Mouse (Mus musculus) testis, postnatal 10 days (tissue): ENCODE data around the gene Kank4.
"Not testable (repeated sequence)": the region's sequence is repeated elsewhere in the genome, so short reads cannot be mapped to it uniquely, and the experiment has no call there.

Experiments
- DNase-seq: peaks from one replicate; pipeline ENCODE4 v3.0.0; 2021; ENCODE audit warnings: low spot score

Kank4 gene

GRCm38 (mm10) chr4:98817184-98817911 is at the start of gene Kank4:
Gene Kank4 (minus strand): TSS chr4:98817537.
- peak; percentile 63 for DNase-seq

GRCm38 (mm10) chr4:98865386-98866237 is 48.3 kb upstream of the Kank4 start:
- DNase-seq: no peak

- DNase-seq: no peak
Observed at GRCm38 (mm10) chr4:98864546-98864945, 47.2 kb upstream of the Kank4 start.

DNA sequence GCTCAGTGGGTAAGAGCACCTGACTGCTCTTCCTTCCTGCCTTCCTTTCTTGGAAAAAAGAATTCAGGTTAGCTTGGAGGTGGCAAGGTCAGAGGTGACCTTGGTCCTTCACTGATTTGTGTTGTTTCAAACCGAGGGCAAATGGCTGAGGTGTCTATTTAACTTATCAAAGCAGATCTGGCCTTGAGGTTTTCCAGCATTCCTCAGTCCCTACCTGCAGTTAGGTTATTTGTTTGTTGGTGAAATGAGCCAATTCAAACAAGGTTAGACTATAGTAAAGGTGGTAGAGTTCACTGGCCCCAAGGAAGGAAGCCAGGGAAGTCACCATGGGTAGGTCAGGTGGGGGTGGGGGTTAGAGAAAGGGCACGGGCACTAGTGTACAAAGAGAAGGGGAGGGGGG is 46.8 kb upstream of the Kank4 start:
- no peak for DNase-seq

GRCm38 (mm10) chr4:98863451-98863850 is 46.1 kb upstream of the Kank4 start:
- DNase-seq: no peak

DNA sequence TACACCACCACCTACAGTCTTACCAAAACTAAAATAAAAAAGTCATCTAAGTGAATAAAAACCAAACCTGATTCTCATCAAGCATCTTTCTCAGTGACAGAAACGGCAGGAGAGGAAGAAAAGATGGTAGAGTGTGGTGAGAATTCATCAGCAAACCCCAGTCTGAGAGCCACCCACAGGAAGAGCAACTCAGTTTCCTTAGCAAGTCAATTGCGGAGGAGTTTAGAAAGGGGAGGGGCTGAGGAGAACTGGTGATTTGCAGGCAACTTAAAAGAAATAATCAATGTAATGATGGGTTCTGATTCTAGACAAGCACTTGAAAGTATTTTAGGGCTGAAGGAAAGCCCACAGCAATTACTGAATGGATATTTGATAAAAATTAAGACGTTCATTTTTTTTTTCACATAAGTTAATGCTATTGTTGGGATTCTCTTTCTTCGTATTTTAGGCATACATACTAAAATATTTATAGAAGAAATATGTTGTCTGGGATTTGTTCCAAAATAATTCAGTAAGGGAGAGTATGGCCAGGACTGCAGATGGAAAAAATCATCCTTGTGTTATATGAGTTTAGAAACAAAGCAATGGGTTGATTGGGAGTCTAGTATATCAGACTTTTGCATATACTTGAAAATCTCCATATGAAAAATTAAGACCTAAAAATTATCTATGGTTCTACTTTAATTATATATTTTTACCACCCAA is 41.0 kb upstream of the Kank4 start:
- DNase-seq: no peak

DNA sequence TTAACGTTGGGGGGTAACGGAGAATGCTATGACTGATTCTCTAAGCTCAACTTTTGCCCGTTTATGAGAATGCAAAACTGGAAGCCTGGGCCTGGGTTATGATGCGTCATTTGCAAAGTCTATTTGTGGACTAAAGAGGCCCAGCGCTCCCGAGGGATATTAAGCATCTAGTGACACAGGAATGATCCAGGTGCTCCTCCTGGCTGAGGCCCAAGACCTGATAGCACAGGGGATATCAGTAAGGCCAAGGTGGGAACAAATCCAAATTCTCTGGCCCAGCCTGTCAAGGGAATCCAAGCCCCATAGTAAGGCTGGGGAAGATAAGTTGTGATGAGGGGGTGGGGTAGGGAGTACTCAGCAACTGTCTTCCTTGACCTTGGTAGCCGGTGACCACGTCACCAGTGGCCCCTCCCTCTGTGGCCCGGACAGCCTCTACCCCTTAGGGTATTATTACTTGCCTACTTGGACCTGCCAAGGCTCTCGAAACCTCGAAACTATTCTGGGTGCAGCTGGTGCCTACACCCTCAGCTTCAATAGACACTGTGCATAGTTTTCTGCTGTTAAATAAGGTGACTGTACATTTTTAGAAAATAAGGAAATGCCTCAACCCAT is 39.8 kb upstream of the Kank4 start:
- no peak for DNase-seq

DNA sequence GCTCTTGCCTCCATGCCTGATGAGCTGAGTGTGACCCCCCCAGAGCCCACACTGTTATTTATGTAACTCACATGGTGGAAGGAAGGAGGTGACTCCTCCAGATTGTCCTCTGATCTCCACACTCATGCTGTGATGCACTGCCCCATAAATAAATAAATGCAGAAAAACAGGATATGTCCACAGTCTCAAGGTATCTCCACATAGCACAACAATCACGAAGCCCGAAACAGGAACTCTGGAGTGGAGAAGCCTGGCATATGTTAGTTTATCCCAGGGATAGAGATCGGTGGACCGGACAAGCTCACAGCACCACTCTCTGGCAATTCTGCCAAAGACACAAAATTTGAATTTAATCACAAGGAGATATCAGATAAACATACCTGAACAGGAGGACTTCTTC is 36.6 kb upstream of the Kank4 start:
- DNase-seq: no peak

DNA sequence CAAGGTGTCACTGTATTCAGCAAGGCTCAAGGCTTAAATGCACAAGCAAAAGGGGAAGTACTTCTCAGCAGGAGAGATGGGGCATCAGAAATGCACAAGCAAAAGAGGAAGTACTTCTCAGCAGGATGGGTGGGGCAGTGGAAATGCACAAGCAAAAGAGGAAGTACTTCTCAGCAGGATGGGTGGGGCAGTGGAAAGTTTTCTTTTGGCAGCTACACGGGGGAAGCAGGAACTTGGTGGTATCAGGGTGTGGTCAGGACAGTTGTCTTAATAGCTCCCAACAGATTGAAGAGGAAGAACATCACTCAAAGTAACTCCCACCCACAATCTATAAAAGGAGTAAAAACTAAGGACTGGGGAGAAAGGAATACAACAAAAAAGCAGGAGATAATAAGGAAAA is 33.1 kb upstream of the Kank4 start:
- not testable (repeated sequence) for DNase-seq

- no peak for DNase-seq
Observed at GRCm38 (mm10) chr4:98847120-98847885, 30.0 kb upstream of the Kank4 start.

GRCm38 (mm10) chr4:98846396-98846795 is 29.1 kb upstream of the Kank4 start:
- no peak for DNase-seq

DNA sequence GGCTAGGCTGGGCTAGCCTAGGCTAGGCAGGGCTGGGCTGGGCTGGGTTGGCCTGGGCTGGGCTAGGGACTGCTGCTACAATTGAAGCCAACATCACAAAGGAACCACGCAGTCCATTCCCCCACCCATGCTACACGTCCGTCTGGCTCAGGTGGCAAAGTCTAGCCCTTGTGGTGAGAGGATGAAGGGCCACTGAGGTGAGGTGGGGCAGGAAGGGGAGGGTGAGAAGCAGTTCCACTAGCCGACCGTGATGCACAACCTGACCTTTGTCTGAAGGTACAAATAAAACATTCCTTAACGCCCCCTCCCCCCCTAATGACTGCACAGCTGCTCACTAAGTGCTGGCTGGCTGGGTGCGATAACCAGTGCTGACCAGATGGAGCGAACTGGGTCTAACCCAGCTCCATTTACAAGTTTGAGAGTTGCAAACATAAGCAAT is 28.4 kb upstream of the Kank4 start:
- DNase-seq: no peak

DNA sequence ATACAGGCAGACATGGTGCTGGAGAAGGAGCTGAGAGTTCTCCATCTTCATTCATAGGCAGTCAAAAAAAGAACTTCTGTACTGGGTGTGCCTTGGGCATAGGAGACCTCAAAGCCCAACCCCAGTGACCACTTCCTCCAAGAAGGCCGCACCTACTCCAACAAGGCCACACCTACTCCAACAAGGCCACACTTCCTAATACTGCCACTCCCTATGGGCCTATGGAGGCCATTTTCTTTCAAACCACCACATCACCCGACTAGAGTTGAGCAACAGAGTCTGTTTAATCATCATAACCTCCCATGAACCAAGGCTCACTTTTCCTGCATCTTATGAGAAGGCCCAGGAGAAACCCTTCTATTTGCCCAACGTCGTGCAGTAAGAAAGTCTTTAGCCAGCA is 27.9 kb upstream of the Kank4 start:
- no peak for DNase-seq

DNA sequence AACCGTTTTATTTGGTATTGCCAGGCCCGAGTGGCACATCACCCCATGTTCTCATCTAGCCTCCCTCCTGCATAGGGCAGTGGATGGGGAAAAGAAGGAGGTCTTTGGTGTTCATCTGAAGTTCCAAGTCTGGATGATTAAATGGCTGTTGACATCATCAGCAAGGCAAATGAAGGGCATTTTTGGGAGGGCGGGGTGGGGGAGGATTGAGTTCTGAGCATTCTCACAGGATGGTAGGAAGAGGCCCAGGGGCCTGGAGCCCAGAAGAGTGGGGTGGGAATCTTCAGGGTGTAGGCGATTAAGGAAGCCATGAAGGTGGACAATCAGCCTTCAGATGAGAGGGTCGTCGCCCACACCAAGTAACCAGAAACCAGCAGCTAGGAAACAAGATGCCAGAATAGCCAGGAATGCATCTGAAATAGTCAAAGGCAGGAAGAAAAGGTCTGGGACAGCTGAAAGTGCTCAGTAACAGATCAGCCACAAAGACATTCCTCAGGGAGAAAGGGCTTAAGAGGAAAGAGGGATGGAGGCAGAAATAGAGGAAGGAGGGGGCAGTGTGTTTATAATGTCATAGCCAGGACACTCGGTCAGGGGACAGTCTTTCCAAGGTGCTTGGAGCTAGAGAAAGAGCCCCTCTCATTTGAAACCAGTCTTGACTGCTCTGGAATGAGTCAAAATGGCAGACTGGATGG is 26.7 kb upstream of the Kank4 start:
- DNase-seq: no peak

DNA sequence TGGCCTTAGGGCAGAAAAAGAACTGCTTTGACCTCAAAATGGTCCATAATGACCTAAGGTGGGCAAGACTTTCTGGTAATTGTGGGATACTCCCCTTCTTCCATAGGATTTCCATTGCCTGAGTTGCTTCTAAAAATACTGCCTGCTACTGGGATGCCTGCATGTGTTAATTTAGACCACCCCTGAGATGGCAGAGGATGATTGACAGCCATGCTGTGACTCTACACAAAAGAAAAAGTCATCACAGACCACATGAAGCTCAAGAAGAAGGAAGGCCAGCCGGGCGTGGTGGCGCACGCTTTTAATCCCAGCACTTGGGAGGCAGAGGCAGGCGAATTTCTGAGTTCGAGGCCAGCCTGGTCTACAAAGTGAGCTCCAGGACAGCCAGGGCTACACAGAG is 23.9 kb upstream of the Kank4 start:
- DNase-seq: not testable (repeated sequence)

DNA sequence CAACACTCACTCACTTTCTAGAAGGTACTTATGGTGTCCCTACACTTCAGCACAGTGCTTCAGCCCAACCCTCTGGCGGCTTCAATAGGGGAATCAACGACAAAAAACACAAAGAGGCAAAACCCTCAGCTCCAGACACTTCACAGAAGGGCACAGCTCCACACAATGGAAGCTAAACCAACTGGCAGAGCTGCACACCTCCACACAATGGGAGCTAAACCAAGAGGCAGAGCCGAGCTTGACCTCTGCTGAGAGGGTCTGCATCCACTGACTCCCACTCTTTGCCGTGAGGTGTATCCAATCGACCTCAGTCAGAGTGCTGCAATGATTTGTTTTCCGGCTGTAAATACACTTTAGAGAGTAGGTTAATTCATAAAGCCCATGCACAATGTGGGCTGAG is 23.2 kb upstream of the Kank4 start:
- DNase-seq: no peak

DNA sequence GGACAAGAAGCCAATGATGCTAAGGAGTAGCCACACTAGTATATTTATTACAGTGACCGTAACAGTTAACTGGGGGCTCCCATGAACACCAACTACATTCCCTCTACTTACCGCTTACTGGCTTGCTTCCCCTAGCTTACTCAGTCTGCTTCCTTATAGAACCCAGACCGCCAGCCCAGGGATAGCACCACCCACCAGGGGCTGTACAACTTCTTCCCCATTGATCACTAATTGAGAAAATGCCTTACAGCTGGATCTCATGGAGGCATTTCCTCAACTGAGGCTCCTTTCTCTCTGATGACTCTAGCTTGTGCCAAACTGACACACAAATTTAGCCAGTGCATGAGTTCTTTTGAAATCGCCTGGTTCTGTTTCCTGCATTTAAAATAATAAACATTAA is 21.6 kb upstream of the Kank4 start:
- DNase-seq: no peak

DNA sequence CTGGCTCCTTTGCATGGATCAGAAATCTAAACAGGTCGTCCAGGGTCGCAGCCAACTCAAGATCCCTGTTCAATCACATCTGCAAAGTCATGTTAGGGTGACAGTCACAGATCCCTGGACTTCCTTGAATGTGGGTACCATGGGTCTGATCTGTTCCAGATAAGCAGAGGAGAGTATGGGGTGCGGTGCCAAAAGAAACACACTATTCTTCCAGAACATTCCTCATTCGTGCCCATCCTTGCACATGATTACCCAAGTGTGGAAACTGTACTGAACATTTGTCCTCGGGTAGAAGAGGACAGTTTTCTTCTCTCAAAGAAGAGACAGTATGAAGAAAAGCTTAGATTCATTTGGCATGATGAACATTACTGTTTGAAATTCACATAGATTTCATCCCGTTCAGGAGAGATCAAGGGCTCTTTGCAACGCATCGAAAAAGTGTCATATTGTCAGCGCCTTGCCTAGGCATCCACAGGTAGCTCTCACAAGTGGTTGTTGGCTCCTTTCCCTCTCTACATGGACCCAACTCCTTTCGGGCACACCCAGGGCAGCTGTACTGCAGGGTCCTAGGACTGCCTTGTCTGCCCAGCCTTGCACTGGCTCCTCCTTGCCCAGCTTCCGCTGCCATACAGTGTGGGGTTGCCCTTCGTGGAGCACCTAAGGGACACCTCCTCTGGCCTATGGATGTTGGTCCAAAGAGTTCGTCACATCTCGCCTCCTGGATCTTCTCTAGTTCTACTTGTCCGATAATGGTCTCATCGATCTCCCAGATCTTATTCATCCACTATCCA is 20.6 kb upstream of the Kank4 start:
- DNase-seq: no peak

DNA sequence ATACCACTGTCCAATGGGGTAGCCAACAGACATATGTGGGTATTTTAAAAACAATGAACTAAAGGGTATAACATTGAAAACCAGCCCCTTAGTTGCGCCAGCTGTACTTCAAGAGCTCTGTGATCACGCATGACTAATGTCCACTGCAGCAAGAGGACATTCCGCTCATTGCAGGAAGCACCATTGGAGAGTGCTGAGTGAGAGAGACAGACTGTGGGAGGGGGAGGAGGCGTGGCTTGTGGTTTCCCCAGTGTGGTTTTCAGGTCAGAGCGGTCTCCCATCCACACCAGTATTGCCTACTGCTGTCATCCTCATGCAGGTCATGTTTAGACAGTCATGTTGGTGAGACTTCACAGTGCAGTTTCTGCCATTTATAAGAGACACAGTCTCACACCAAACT is 19.2 kb upstream of the Kank4 start:
- no peak for DNase-seq

- no peak for DNase-seq
Observed at GRCm38 (mm10) chr4:98834782-98835181, 17.4 kb upstream of the Kank4 start.
